Mouse (Mus musculus): Measurements from ENCODE around the gene Gzmg.

DNA sequence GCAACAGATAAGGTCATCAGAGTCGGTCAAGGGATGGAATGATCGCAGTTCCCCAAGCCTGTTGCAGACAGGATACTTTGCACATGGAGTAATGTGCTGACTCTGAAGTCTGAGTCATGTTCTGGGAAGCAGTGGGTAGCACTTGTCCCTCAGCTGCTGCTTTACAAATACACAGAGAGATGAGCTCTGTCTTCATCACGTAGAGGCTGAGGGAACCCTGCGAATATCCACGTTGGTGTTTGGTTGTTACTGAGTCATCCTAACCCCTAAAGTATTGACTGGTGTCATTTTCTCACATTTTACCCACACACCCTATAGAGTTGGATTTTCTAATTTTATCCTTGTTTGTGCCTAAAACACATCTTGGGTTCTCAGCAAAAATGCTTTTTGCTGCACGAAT is 8.6 kb upstream of the Gzmg start:
- no peak for TF ChIP-seq CTCF (IDR thresholded peaks at IDR 0.05; ENCODE audit: low read depth, low read length)
- TF ChIP-seq POLR2AphosphoS5 (IDR thresholded peaks at IDR 0.05; ENCODE audit: insufficient replicate concordance, low read depth, low read length), result no peak
- TF ChIP-seq GATA1 (IDR thresholded peaks at IDR 0.05; ENCODE audit: borderline replicate concordance, low read length), result no peak
